Mouse (Mus musculus) WW6 (cell line): Measurements from ENCODE around the gene Wdr82.
A peak's percentile ranks its signal among the peaks of the same experiment; 100 is the strongest.

ENCODE experiments used
- DNase-seq: peaks from one replicate; pipeline ENCODE4 v3.0.0-alpha.2; 2013; ENCODE audit warnings: low read depth, low spot score

The Wdr82 gene

DNA sequence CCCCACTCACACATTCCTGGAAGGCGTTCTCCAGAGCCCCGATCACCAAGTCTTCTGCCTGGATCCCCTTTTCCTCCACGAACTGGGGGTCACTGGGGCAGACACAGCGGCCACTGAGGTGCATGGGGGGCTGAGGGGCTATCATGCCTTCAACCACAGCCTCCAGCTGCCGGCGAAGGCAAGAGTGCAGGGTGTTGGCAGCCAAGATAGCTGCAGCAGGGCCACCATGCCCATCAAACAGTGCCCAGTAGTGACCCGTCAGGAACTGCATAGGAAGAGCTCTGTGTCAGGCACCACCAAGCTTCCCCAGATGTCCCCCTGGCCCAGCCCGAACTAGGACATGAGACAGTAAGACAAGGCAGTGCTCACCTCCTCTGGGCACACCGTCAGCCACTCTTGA, 27.0 kb downstream of the Wdr82 start:
- no peak for DNase-seq

DNA sequence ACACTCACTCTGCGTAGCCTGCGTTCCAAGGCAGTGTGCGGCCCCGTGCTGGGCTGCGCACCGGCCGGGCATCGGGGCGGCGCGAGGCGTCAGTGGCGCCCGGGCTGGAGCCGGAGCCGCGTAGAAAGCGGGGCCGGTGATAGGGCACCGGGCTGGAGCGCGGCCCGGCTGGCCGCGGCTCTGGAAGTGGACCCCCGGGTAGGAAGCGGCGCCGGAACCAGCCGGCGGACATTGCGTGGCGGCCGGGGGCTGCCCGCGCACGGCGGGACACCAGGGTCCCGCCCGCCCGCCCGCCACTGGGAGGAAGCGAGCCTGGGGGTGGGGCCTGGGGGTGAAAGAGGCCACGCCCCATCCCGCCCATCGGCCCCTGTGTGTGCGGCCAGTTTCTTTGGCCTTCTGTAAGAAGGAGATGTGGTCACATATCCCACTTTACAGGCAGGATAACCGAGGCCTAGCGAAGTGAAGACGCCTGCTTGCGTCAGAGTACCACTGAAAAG, 28.3 kb downstream of the Wdr82 start:
- no peak for DNase-seq

DNA sequence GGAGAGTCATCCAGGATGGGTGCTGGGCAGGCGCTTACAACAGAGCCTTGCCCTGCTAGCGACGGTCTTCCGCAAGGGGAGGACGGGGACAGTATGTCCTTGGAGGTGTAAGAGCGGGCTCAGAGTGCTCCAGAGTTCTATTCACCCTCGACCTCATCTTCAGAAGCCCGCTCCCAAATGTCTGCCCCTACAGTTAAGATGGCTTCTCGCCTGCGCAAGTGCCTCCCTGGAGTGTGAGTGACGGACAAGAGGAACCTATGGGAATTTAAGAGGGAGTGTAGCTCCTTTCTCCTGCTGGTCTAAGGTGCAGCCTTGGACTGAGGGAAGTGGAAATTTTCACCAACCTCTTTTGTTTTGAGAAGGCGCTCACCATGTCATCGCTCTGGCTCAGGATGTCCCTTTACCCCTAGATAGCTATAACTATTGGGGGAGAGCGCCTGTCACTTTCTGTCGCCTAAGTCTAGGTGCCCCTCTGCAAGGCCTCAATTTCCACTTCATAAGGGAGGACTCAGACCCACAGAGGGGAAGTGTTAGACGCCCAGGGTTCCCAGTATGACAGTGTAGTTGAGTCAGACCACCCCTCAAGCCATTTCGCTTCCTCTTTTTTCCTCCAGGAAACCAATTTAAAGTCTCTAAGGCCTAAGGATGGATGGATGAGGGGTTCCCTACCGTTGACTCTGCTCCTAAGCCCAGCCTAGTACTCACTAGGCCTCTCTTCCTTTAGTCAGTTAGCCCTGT, 29.0 kb downstream of the Wdr82 start, which contains the start of gene Ppm1m:
Ppm1m (minus strand) TSS at position 212 of the 738 bp plus-strand sequence.
- DNase-seq: no peak

- DNase-seq: no peak
Observed at GRCm38 (mm10) chr9:106201895-106202294, 31.2 kb downstream of the Wdr82 start.

GRCm38 (mm10) chr9:106202819-106203636, 32.3 kb downstream of the Wdr82 start, which contains the start of gene Twf2:
Twf2 (plus strand) TSS chr9:106203108.
- peak; percentile 79 for DNase-seq

DNA sequence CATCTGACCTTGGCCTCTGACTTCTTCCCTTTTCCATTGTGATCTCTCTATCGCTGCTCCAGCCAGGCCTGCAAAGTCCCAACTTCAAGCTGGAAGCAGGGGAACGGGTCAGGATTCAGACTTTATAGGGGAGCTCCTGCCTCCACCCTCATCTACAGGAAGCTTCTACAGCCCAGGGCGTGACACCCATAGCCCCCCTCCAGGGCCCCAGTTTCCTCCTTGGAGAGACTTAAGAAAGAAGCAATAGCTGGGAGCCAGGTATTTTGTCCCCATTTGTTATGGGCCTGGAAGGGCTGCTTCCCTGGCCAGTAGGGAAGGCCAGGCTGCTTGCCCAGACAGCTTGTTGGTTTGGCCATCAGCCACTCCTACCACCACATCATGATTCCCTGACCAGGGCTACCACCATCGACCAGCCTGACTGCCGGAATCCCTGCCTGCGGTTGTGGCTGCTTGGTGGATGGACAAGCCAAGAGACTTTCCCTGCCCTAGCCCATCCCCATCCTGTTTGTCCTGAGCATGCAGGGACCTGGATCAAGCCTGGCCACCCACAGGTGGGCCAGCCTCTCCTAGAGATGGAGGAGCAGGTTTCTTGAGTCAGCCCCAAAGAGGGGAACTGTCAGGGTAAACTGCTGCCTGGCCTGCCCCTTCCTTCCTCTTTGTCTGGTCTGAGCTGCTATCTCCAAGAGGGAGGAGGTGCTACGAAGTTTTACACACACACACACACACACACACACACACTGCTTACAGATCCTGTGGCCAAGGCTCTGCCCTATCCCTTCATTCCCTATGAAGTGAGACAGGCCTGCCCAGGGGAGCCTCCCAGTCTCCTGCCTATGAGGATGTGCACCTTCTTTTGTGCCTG, 33.5 kb downstream of the Wdr82 start:
- DNase-seq: no peak

DNA sequence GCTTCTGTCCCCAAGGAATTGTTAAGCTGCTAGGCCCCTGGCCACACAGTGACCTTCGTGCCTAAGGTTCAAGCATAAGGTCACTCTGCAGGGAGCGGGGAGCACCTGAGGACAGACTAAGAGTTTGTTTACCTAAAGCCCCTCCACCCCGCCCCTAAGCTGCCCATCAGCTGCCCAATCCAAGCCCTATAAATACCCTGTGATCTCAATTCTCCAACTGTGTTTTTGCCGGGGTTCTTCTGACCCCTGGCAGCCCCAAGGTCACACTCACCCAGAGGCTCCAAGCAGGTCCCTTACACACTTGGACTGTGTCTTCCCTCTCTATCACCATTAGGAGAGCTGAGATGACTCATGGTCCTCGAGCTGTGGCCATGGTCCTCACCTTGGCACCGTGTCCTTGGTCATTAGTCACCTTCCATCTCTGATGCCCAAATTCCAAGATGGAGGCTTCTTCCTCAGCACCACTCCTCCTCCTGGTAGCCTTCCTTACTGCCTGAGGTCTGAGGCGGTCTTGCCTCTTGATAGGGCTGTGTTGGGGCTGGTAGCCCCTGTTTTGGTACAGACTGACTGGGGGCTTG, 35.1 kb downstream of the Wdr82 start:
- DNase-seq: no peak

GRCm38 (mm10) chr9:106206515-106206914, 35.8 kb downstream of the Wdr82 start:
- no peak for DNase-seq

DNA sequence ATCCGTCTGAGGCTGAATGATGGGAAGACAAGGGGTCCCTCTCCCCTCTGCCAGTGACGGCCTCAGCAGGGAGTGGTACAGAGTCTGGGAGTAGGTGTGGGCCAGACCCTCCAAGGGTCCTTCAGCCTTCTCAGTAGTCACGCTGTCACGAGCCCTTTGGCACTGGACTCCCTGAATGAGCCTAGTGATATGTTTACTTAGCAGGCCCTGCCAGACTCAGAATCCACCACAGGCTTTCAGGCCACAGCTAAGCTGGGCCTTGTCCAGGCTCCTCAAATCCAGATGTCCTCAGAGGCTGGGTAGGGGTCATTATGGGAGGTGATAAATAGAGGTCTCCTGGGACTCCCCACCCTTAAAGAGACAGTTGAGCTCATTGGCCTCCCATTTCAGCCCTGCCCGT, 37.5 kb downstream of the Wdr82 start:
- DNase-seq: no peak

DNA sequence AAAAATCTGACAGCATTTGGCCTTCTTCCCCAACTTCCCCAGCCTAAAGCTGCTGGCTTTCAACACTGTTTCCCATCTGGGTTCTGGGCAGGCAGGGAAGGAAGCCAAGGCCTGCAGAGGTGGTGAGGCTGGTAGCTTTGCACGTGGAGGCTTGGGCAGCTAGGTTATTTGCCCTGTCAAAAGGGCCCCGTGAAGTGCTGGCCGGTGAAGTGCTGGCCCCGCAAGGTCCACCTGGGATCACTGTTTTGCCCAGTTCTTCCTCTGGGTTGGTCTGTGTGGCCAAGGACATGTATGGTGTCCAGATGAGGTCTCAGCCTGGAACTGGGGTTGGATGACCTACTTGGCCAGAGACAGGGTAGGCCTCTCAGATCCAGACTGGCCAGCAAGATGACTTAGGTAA, 39.2 kb downstream of the Wdr82 start:
- no peak for DNase-seq

DNA sequence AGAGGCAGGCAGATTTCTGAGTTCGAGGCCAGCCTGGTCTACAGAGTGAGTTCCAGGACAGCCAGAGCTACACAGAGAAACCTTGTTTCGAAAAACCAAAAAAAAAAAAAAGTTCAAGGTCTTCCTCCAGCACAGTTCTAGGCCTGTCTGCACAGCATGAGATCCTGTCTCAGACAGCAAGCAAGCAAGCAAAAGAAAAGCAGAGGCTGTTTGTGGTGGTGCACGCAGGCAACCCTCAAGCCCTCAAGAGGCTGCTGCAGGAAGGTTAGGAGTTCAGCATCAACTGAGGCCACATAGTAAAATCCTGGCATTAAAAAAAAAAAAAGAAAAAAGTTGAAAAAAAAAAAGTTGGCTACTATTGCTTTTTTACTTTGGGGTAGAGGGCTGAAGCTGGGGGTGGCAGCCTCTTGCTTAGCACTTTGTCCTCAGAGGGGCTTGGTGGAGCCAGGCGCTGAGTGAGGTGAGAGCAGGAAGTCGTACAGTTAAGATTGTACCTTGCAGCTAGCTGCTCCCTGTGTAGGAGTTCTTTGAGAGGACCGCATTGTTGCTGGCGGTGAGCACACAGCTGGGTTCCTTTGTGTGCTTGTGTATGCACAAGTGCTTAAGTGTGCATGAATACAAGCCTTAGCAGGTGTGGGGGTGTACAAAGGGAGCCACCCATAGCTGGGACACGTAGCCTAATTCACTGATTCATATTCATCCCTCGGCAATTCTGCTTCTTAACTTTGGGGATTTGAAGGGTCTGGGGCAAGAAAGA, 40.3 kb downstream of the Wdr82 start:
- no peak for DNase-seq

DNA sequence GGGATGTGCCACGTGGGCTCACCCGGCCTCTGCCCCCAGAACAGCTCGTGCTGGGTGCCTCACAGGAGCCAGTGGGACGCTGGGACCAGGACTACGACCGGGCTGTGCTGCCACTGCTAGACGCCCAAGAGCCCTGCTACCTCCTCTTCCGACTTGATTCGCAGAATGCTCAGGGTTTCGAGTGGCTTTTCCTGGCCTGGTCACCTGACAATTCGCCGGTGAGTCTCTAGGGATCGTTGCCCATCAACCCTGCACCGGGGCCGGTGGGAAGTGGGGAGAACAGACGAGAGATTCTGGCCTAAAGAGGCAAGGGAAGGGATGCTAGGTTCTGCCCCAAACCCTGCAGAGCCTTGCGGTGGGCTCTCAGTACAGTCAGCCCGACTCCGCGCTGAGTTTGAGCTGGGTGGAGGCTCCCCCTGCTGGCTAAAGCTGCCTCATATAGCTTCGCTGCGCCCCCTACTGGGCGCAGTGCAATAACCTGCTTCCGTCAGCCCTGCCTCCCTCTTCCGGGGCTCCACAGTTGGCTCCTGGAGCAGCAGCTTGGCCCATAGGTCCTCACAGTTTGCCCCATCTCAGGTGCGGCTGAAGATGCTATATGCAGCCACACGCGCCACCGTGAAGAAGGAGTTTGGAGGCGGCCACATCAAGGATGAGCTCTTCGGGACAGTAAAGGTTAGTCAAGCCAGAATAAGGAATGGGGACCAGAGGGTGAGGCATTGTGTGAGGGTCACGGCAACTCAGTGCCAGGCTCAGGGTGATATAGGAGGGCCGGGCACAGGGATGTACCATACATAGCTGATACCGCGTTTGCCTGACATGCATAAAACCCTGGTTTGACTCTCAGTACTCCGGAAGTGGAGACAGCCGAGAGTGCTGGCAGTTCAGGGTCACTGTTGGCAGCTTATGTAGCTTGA, 41.2 kb downstream of the Wdr82 start:
- peak; percentile 91 for DNase-seq

GRCm38 (mm10) chr9:106212594-106212981, 41.9 kb downstream of the Wdr82 start:
- no peak for DNase-seq

DNA sequence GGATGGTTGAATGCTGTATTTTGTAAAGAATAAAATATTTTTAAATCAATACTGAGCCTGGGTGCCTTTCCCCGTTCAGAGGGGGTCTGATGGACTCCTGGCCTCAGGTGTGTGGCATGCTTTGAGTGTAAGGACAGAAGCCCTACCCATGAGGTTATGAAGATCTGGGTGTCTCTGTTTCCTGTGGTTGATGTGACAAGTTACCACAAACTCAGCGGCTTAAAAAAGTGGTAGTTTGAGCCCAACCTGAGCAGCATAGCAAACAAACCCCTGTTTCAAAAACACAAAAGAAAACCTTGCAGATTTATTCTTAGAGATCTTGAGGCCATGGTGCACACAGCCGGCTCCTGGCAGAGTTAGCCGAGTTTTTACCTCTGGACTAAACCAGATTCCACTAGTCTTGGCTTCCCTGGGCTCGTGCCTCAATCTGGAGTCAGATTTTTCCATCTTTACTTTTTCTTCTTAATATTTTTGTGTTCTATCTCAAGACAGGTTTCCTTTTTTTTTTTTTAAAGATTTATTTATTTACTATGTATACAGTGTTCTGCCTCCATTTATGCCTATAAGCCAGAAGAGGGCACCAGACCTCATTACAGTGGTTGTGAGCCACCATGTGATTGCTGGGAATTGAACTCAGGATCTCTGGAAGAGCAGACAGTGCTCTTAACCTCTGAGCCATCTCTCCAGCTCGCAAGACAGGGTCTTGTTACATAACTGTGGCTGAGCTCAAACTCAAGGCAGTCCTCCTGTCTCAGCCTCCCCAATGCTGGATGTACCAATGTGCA, 44.8 kb downstream of the Wdr82 start:
- no peak for DNase-seq

DNA sequence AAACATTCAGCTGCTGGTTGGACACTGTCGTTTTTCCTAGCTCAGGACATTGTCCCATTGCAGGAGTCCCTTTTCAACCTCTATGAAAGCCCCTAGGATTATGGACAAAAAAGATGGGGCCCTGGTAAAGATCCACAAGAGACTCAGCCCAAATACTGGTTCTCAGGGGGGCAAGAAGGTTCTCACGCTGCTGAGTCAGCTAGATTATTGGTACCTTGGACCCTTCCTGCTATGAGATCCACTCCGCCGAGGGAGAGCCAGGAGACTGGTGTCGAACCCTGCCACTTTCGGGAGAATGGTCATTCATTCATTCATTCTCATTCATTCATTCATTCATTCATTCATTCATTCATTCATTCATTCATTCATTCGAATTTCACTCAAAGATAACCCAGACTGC, 46.2 kb downstream of the Wdr82 start:
- no peak for DNase-seq

DNA sequence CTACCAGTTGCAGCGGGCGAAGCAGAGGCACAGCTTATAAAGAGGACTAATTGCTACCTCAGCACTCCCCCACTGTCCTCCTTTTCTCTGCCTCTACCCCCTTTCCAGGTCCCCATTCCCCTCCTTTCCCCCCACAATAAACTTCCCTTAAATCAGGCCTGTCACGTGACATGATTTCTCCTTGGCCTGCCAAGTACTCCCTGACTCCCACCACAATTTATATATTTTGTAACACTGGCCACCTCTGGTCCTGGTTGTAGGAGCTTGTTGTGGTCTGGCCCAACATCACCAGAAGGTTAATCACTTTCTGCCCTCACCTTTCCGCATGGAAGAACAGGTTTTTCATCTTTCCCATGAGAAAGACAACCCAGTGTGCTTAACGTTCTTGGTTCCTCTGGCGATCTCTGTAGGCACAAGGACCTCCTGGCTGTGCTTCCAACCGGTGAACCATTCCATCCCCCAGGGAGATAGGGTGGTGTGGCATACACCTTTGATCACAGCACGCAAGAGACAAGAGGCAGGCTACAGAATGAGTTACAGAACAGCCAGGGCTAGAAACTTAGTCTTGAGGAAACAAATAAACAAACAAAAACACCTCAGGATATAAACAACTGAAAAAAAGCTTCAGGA, 50.3 kb downstream of the Wdr82 start:
- DNase-seq: no peak

DNA sequence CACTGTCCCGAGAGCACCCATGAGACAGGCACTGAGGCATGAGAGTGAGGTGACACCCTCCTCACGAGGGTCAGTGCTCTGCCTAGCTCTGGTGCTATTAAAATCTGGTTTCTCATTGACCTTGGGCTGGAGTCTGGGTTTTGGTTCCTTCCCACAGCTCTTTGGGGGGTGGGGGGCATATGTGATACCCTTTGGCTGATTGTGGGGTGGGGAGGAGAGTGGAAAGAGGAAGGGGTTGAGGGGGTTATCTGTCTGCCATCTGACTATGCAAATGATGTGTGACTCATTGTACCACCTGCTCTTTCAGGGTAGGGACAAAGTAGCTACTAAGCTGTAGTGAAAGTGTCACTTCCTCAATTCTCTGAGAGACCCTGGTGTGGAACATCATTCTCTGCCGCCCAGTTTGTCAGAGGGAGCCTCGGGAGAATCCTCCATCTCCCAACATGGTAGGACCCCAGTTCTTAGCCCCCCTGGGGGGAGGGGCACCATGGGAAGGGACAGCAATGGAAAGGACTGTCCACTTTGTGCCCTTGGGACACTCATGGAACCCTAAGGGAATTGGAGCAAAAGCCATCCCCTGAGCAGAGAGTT, 51.6 kb downstream of the Wdr82 start, which contains the start of gene Tlr9:
Tlr9 (plus strand) TSS at position 338 of the 591 bp plus-strand sequence.
- DNase-seq: no peak

DNA sequence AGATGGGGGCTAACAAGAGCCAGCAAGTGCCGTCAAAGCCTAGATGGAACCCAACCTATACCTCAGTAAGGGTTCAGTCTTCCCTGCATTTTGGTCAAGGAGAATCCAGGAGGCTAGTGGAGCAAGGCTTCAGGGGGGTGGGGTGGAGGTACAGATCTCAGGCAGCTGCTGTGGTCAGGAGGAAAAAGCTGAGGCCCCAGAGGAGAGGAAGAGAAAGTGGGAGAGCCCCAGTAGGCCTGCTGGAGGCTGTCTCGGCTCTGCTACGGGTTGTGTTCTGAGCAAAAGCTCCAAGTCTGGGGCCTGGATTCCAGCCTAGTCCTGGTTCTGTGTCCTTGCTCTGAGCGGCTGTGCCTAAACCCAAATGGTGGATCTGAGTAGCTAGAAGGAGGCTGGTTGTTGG, 52.3 kb downstream of the Wdr82 start:
- no peak for DNase-seq
